Mouse (Mus musculus): ENCODE measurements around the gene Rtkn. TPM values are rescaled to one million over a fixed set of nuclear protein-coding genes. Genes with fewer than 3 reads are reported as not detected.

The Rtkn gene
- polyA plus RNA-seq, 1 experiment from 2014 or later, result 17.1 TPM

- no peak for ATAC-seq (ENCODE audit: low FRiP score)
- Histone ChIP-seq H3K27me3 (replicated peaks) (peaks cover 11% of the 10 kb centered on the region), H3K4me1 (peaks cover 15% of the 10 kb centered on the region), H3K9ac (replicated peaks) (no peak overlapping the region), H3K36me3 (no peaks in the 10 kb centered on the region), H3K4me3 (replicated peaks) (no peak overlapping the region), H3K4me2 (no peak overlapping the region), H3K9me3 (replicated peaks) (no peaks in the 10 kb centered on the region), H3K27ac (replicated peaks) (no peak overlapping the region)
- WGBS, result 89% methylated on average over 9 of the region's 9 CpGs
Observed at GRCm38 (mm10) chr6:83132176-83132919, 2.9 kb upstream of the Rtkn start.

DNA sequence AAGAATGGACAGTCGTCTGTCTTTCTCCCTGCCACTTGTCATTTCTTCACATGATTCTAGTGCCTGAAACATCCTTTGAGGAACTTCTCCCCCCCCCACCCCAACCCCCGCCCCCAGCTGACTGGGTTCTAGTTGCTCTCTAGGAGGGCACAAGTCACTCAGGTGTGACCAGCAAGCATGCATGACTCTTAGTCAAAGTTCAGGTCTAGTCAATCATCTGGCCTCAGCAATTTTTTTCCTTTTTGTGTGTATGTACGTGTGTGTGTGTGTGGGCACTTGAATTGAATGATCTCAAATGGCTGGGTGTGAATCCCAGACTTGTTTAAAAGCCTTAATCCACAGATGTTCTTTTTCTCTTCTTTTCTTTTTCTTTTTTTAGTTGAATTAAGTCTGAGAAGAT lies 1.0 kb upstream of the Rtkn start:
- H3K9ac ChIP-seq (replicated peaks), result no peak overlapping the region
- peaks cover 11% of the 10 kb centered on the region for H3K27me3 ChIP-seq (replicated peaks)
- H3K4me1 ChIP-seq, result peaks cover 32% of the 10 kb centered on the region
- H3K9me3 ChIP-seq (replicated peaks), result no peaks in the 10 kb centered on the region
- no peak overlapping the region for H3K27ac ChIP-seq (replicated peaks)
- WGBS, result 71% methylated on average over 3 of the region's 3 CpGs
- no peak overlapping the region for H3K4me2 ChIP-seq
- no peak for ATAC-seq (ENCODE audit: low FRiP score)
- H3K36me3 ChIP-seq, result no peaks in the 10 kb centered on the region
- H3K4me3 ChIP-seq (replicated peaks), result no peak overlapping the region

DNA sequence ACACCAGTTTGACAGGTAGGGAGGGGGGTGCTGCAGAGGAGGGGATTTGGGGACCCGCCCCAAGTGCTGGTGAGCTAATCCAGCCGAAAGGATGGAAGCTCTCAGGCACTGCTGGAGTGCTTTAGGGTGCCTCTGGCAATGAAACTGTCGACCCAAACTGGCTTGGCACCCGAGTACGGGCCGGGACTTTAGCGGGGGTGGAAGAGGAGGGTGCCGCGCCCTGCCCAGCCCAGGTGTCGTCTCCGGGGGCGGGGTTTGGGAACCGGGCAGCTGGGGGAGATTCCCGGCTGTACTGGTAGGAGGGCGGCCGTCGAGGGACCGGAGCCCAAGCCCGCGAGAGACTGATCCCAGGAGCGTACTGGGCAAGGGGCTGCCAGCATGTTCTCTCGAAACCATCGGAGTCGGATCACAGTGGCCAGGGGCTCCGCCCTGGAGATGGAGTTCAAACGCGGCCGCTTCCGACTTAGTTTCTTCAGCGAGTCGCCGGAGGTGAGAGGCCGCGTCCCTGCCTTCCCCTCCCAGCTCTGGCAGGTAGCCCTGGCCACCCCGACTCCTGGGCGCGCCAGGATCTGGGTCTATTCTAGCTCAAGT lies 403 bp downstream of the Rtkn start:
- ATAC-seq (ENCODE audit: low FRiP score), result no peak
- Histone ChIP-seq H3K36me3 (no peaks in the 10 kb centered on the region), H3K4me3 (replicated peaks) (peak overlapping the region; percentile 29), H3K27me3 (replicated peaks) (peaks cover 11% of the 10 kb centered on the region), H3K4me1 (peaks cover 42% of the 10 kb centered on the region), H3K9me3 (replicated peaks) (no peaks in the 10 kb centered on the region), H3K4me2 (peak overlapping the region; percentile 47), H3K9ac (replicated peaks) (peak overlapping the region; percentile 27; the same call in 1 of the 2 replicates), H3K27ac (replicated peaks) (peak overlapping the region; percentile 81; the same call in 1 of the 2 replicates)
- WGBS, result 7% methylated on average over 37 of the region's 37 CpGs

GRCm38 (mm10) chr6:83136291-83136880 lies 1.1 kb downstream of the Rtkn start:
- H3K9ac ChIP-seq (replicated peaks), result peak overlapping the region; percentile 27; the same call in 1 of the 2 replicates
- H3K27ac ChIP-seq (replicated peaks), result peak overlapping the region; percentile 81
- H3K36me3 ChIP-seq, result no peaks in the 10 kb centered on the region
- peak overlapping the region; percentile 47 for H3K4me2 ChIP-seq
- no peak; the same call in 1 of the 2 replicates for ATAC-seq (ENCODE audit: low FRiP score)
- WGBS, result 24% methylated on average over 5 of the region's 5 CpGs
- peaks cover 42% of the 10 kb centered on the region for H3K4me1 ChIP-seq
- peaks cover 11% of the 10 kb centered on the region for H3K27me3 ChIP-seq (replicated peaks)
- no peaks in the 10 kb centered on the region for H3K9me3 ChIP-seq (replicated peaks)
- peak overlapping the region; percentile 29 for H3K4me3 ChIP-seq (replicated peaks)

GRCm38 (mm10) chr6:83136881-83137575 lies 1.8 kb downstream of the Rtkn start:
- 1% methylated on average over 26 of the region's 26 CpGs for WGBS
- H3K4me1 ChIP-seq, result peaks cover 45% of the 10 kb centered on the region

GRCm38 (mm10) chr6:83137576-83137950 lies 2.3 kb downstream of the Rtkn start:
- peak overlapping the region; percentile 47 for H3K4me2 ChIP-seq
- peak overlapping the region; percentile 31 for H3K9ac ChIP-seq (replicated peaks)
- peak overlapping the region; percentile 29 for H3K4me3 ChIP-seq (replicated peaks)
- peaks cover 50% of the 10 kb centered on the region for H3K4me1 ChIP-seq
- under 1% methylated on average over 12 of the region's 12 CpGs for WGBS
- H3K27me3 ChIP-seq (replicated peaks), result peaks cover 11% of the 10 kb centered on the region; the same call in 1 of the 2 replicates
- no peaks in the 10 kb centered on the region for H3K36me3 ChIP-seq
- peak overlapping the region; percentile 81 for H3K27ac ChIP-seq (replicated peaks)
- H3K9me3 ChIP-seq (replicated peaks), result no peaks in the 10 kb centered on the region
- peak; percentile 51 for ATAC-seq (ENCODE audit: low FRiP score)

More at GRCm38 (mm10) chr6:83136881-83137575, 1.8 kb downstream of the Rtkn start:
- Histone ChIP-seq H3K27me3 (replicated peaks) (peaks cover 11% of the 10 kb centered on the region; the same call in 1 of the 2 replicates), H3K9ac (replicated peaks) (peak overlapping the region; percentile 31), H3K4me2 (peak overlapping the region; percentile 47), H3K27ac (replicated peaks) (peak overlapping the region; percentile 81), H3K9me3 (replicated peaks) (no peaks in the 10 kb centered on the region), H3K4me3 (replicated peaks) (peak overlapping the region; percentile 29), H3K36me3 (no peaks in the 10 kb centered on the region)
- ATAC-seq (ENCODE audit: low FRiP score), result peak; percentile 56

GRCm38 (mm10) chr6:83138056-83138455 lies 2.8 kb downstream of the Rtkn start:
- Histone ChIP-seq H3K4me1 (peaks cover 55% of the 10 kb centered on the region), H3K4me2 (peak overlapping the region; percentile 47), H3K9ac (replicated peaks) (peak overlapping the region; percentile 31), H3K27me3 (replicated peaks) (peaks cover 11% of the 10 kb centered on the region; the same call in 1 of the 2 replicates), H3K9me3 (replicated peaks) (no peaks in the 10 kb centered on the region), H3K36me3 (no peaks in the 10 kb centered on the region), H3K27ac (replicated peaks) (peak overlapping the region; percentile 81), H3K4me3 (replicated peaks) (peak overlapping the region; percentile 29)
- peak; percentile 26 for ATAC-seq (ENCODE audit: low FRiP score)
- 0% methylated on average over 11 of the region's 11 CpGs for WGBS

DNA sequence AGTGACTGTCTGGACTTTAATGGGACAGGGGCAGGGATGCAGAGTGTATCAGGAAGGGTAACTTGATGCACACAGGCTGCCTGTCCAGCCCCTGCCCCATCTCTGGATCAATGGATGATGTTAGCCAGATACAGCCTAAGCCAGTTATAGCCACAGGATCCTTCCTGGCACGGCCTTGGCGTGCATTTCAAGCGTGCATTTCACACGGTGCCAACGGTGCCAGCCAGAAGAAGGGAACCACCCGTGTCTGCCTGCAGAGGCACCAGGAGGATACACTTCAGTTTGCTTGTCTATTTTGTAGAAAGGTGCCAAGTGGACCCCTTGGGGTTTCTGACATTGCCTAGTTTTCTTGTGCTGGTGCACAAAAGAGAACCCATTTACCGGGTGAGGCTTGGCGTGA lies 4.8 kb downstream of the Rtkn start:
- Histone ChIP-seq H3K36me3 (no peaks in the 10 kb centered on the region), H3K9ac (replicated peaks) (no peak overlapping the region), H3K4me2 (no peak overlapping the region), H3K27ac (replicated peaks) (no peak overlapping the region), H3K9me3 (replicated peaks) (no peaks in the 10 kb centered on the region), H3K4me1 (peaks cover 56% of the 10 kb centered on the region), H3K4me3 (replicated peaks) (no peak overlapping the region), H3K27me3 (replicated peaks) (peaks cover 11% of the 10 kb centered on the region; the same call in 1 of the 2 replicates)
- ATAC-seq (ENCODE audit: low FRiP score), result no peak
- 77% methylated on average over 8 of the region's 8 CpGs for WGBS

GRCm38 (mm10) chr6:83141636-83142035 lies 6.4 kb downstream of the Rtkn start:
- 0 out of 2 replicates have a peak, but pooled peaks have one; percentile 3 for ATAC-seq (ENCODE audit: low FRiP score)
- H3K4me3 ChIP-seq (replicated peaks), result peak overlapping the region; percentile 41
- H3K27me3 ChIP-seq (replicated peaks), result 0 out of 2 replicates have a peak, but pooled peaks cover under 1% of the 10 kb centered on the region
- H3K27ac ChIP-seq (replicated peaks), result 0 out of 2 replicates have a peak overlapping the region, but pooled peaks have one; percentile 1
- no peaks in the 10 kb centered on the region for H3K9me3 ChIP-seq (replicated peaks)
- H3K36me3 ChIP-seq, result 0 out of 2 replicates have a peak, but pooled peaks cover under 1% of the 10 kb centered on the region
- 39% methylated on average over 4 of the region's 4 CpGs for WGBS
- H3K4me2 ChIP-seq, result peak overlapping the region; percentile 80
- peaks cover 48% of the 10 kb centered on the region for H3K4me1 ChIP-seq
- peak overlapping the region; percentile 57 for H3K9ac ChIP-seq (replicated peaks)

DNA sequence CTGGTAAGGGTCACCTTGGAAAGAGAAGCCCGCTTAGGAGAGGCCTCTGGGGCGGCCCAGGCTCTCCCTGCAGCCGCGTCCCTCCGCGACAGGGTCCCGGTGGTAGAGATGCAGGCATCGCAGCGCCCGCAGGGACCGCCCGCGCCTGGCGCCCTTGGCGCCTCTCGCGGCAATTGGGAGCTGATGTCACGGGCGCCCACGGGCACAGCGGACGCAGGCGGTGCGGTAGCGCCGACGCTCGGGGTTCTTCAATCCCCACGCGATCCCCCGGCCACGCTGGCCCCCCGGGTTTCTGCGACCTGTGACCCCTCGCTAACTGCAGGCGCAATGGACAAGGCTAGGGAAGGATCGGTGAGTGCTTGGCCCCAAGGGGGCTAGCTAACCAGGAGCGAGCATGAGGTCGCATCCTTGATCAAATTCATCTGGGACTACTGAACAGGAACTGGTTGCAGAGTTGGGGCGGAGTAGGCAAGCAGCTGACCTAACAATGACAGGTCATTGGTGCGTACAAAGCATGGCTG lies 7.0 kb downstream of the Rtkn start:
- Histone ChIP-seq H3K36me3 (0 out of 2 replicates have a peak, but pooled peaks cover 3% of the 10 kb centered on the region), H3K9ac (replicated peaks) (peak overlapping the region; percentile 57), H3K4me3 (replicated peaks) (peak overlapping the region; percentile 41), H3K27me3 (replicated peaks) (no peaks in the 10 kb centered on the region), H3K27ac (replicated peaks) (0 out of 2 replicates have a peak overlapping the region, but pooled peaks have one; percentile 1), H3K9me3 (replicated peaks) (no peaks in the 10 kb centered on the region), H3K4me2 (peak overlapping the region; percentile 80), H3K4me1 (peaks cover 42% of the 10 kb centered on the region)
- WGBS, result 3% methylated on average over 41 of the region's 41 CpGs
- peak; percentile 32; the same call in 1 of the 2 replicates for ATAC-seq (ENCODE audit: low FRiP score)

DNA sequence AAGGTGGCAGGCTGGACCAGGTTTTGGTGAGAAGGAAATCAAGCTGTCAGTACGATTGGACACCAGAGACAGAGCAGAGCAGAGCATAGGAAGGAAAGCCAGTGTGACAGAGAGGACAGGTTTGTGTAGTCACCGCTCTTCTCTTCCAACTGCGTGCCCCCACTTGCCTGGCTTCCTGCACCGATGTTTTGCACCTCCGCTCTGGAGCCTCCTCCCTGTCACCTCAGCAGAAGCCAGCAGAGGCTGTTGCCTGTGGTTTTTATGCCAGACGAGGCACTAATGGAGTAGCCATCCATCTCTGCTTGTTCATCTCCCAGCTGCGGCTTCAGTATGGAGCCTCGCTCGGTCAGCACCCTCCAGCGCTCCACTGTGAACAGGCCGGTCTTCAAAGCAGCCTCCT lies 7.6 kb downstream of the Rtkn start:
- ATAC-seq (ENCODE audit: low FRiP score), result no peak
- Histone ChIP-seq H3K27ac (replicated peaks) (no peak overlapping the region), H3K36me3 (0 out of 2 replicates have a peak, but pooled peaks cover 3% of the 10 kb centered on the region), H3K4me2 (peak overlapping the region; percentile 80), H3K4me3 (replicated peaks) (no peak overlapping the region), H3K4me1 (peaks cover 36% of the 10 kb centered on the region), H3K9me3 (replicated peaks) (no peaks in the 10 kb centered on the region), H3K27me3 (replicated peaks) (no peaks in the 10 kb centered on the region), H3K9ac (replicated peaks) (peak overlapping the region; percentile 57; the same call in 1 of the 2 replicates)
- 37% methylated on average over 11 of the region's 11 CpGs for WGBS
